Mouse (Mus musculus) neutrophil, adult 5-6 weeks (primary cell): ENCODE data around the gene Pradc1. TPM values are rescaled to one million over a fixed set of nuclear protein-coding genes. Genes with fewer than 3 reads are reported as not detected.
A peak's percentile ranks its signal among the peaks of the same experiment; 100 is the strongest.

Source experiments
- ATAC-seq: fragments of 151-379, 151-347 bp; 2 replicates; pipeline ENCODE4 v1.8.0; 2017; ENCODE audit warnings: mild to moderate bottlenecking, moderate TSS enrichment; ENCODE audit not compliant: insufficient number of reproducible peaks, poor library complexity, low FRiP score, severe bottlenecking; ENCODE audit errors: extremely low read depth
- total RNA-seq: library from RNA; stranded (forward); fragments of 200-1000 nt; gene quantifications from 2 replicates; pipeline ENCODE4 v1.2.3, GENCODE M21; 2017

The Pradc1 gene
- total RNA-seq, 1 experiment from 2014 or later, result 12.7 TPM

DNA sequence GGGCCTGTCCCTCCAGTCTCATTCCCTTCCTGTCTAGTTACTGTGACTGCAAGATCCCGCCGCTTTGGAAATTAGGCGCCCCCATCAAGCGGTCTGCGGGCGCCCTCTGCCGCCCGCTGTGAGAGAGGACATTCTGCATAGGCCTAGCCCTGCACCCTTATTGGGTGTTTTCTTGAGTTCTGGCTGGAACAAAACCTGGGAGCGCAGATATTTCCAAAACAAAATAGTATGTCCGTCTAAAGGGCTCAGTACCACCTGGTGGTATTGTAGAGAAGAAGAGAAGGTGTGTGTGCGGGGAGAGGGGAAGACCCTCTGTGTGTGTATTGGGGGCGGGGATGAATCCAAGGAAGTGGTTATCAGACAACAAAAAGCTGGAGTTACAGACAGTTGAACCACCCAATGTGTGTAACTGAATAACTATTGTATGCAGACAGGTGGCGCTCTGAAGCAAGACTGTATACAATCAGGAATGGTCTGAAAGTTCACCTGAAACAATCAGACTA, 40.9 kb downstream of the Pradc1 start:
- ATAC-seq, result peak; percentile 33; the same call in 1 of the 2 replicates

DNA sequence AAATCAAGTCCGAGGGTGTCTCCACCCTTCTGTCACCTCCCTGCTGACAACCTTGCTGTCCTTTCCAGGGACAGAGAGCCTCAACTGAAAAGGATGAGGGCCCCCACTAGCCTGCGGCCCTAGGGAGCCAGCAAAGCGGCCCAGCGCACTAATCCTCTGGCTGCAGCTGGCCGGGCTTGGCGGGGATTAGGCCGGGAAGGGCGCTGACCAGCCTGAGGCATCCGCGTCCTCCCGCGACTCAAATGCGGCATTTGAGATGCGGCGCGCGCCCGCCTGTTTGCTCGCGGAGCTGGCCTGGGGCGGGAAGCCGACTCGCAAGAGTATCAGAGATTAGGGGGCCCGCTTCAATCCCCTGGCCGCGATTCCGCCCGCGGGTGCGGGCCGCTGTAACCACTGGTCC, 42.8 kb downstream of the Pradc1 start:
- no peak for ATAC-seq

DNA sequence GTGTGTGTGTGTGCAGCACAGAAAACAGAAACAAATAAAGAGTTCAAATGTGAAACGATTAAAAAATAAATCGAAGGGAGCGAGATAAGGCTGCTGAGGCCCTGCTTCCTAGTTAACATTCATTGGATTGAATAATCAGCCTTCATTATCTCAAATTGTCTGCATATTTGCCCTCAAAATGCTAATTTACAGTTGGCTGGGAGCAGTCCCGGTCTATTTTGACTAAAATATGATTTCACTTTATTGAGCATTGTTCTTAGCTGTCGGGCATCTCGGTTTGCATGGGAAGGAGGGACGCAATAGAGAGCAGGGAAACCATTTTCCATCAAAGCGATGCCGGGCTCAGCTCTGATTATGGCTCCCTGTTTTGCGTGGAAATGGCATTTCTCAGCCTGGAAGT, 48.7 kb downstream of the Pradc1 start:
- ATAC-seq, result no peak

DNA sequence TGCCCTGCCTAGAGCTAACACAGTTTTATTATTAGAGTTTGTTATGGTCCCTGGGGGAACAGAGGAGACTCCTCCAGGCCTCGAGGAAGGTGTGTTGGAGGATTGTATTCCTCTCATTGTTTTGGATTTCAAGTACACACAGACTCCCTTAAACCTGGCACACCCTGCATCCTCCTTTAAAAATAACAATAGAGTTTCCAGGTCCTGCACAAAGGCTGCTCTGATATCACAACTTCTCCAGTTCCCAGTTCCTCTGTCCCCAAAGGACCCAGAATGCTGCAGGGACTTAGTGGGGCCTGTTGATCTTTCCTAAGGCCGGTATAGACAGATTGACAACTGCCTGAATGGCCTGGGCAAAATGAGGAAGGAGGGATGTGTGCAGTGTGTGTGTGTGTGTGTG, 49.2 kb downstream of the Pradc1 start:
- ATAC-seq, result no peak

DNA sequence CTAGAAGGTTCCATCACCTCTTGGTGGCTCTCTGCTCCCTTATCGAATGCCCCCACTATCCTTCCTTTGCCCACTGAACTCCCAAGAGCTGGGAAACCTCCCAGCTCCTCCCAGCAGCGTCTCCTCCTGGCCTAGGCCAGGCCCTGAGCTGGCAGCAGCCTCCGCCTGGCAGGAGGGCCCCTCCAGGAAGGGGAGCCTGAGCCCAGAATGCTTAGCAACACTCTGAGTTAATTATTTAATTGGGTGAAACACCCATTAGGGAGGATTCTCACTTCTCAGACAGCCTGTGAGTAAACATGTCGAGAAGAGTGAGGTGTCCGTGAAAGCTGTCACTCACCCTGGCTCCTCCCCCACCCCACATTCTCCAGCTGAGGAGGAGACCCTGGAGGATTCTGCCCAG, 52.1 kb downstream of the Pradc1 start:
- no peak for ATAC-seq

DNA sequence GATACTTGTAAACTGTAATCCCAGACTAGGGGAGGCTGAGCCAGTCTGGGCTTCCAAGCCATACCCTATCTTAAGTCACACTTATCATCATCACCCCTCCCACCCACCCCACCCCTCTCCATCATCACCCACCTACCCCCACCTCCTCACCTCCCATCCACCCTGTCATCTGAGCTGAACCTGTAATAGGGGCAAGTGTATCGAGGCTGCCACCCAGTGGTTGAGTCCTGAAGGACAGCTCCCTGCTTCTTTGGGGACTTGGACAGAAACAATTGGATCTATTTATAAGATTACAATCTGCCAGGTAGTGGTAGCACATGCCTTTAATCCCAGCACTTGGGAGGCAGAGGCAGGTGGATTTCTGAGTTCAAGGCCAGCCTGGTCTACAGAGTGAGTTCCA, 54.6 kb downstream of the Pradc1 start:
- ATAC-seq, result no peak

Other genes with a start within 250 kb of the Pradc1 start
- 104 and 118 TPM in 2 replicates for gene Sfxn5, start 118.5 kb downstream of the Pradc1 start, total RNA-seq
- gene Rab11fip5, start 77.3 kb downstream of the Pradc1 start, total RNA-seq, result 10.8 and 10.9 TPM in 2 replicates
- not detected in 2 replicates for gene Noto, start 28.1 kb downstream of the Pradc1 start, total RNA-seq
- 22.2 and 23.2 TPM in 2 replicates for gene Smyd5, start 20.0 kb downstream of the Pradc1 start, total RNA-seq
- 104 and 115 TPM in 2 replicates for gene Cct7, start 456 bp downstream of the Pradc1 start, total RNA-seq
- gene Fbxo41, start 51.0 kb upstream of the Pradc1 start, total RNA-seq, result 0.12 TPM in 1 of 2 replicates, not detected in the other
- gene Egr4, start 61.6 kb upstream of the Pradc1 start, total RNA-seq, result not detected in 2 replicates
- gene Alms1, start 135.6 kb upstream of the Pradc1 start, total RNA-seq, result 3.0 and 4.5 TPM in 2 replicates